Mouse (Mus musculus) small intestine, adult 2 months (tissue): ENCODE measurements at regions not wholly inside any gene's neighbourhood (a gene's known extent, or its start where the extent isn't known, plus 50 kb on each side); places are given as distances from the start of the nearest gene placed in this dataset.
"Not testable (repeated sequence)": the region's sequence is repeated elsewhere in the genome, so short reads cannot be mapped to it uniquely, and the experiment has no call there.

ENCODE experiments used
- H3K27ac ChIP-seq: fragments of 200-500 bp; 2 replicates; pipeline ENCODE4 v1.5.1; 2012; ENCODE audit warnings: low read depth, low read length, control low read depth, inconsistent platforms; ENCODE audit not compliant: insufficient read depth
- H3K27me3 ChIP-seq: fragments of 200-500 bp; 2 replicates; pipeline ENCODE4 v1.6.1; 2012; ENCODE audit warnings: mild to moderate bottlenecking, moderate library complexity, low read length, inconsistent platforms; ENCODE audit not compliant: control insufficient read depth, insufficient read depth
- H3K36me3 ChIP-seq: fragments of 200-500 bp; 2 replicates; pipeline ENCODE4 v1.6.1; 2012; ENCODE audit warnings: mild to moderate bottlenecking, low read length, control low read depth, inconsistent platforms; ENCODE audit not compliant: control insufficient read depth, insufficient read depth
- H3K4me1 ChIP-seq: fragments of 200-500 bp; 2 replicates; pipeline ENCODE4 v1.6.1; 2012; ENCODE audit warnings: low read length, inconsistent platforms, mixed read lengths; ENCODE audit not compliant: control insufficient read depth, insufficient read depth, insufficient read length
- H3K4me3 ChIP-seq: fragments of 200-500 bp; 2 replicates; pipeline ENCODE4 v1.5.1; 2012; ENCODE audit warnings: low read depth, mild to moderate bottlenecking, control low read depth, inconsistent platforms, low read length, moderate library complexity
- CTCF ChIP-seq: fragments of 200-500 bp; IDR thresholded peaks from 2 replicates; pipeline ENCODE4 v1.5.1; 2012; ENCODE audit warnings: low read depth, mild to moderate bottlenecking, control low read depth, inconsistent platforms, low read length, moderate library complexity, mixed read lengths; ENCODE audit not compliant: insufficient replicate concordance, insufficient read length; ENCODE audit errors: extremely low read depth
- POLR2A ChIP-seq: fragments of 200-500 bp; IDR thresholded peaks from 2 replicates; pipeline ENCODE4 v1.6.1; 2012; ENCODE audit warnings: low read depth, mild to moderate bottlenecking, control low read depth, inconsistent platforms, low read length, moderate library complexity
- WGBS: fragments of 180-500 bp; shearing (Covaris S2); methylation state at CpG from one replicate; pipeline ENCODE4 v1.1.7; 2018; 5-methylcytosine and 5-hydroxymethylcytosine counted together

GRCm38 (mm10) chr15:32034091-32034490 lies 143.0 kb upstream of the Tas2r119 start:
- Histone ChIP-seq H3K4me3 (no peak overlapping the region), H3K27me3 (no peaks in the 10 kb centered on the region), H3K36me3 (no peaks in the 10 kb centered on the region), H3K4me1 (no peaks in the 10 kb centered on the region), H3K27ac (no peak overlapping the region)
- TF ChIP-seq CTCF: no peak
- TF ChIP-seq POLR2A: no peak
- WGBS: 85% methylated on average over 1 of the region's 1 CpGs

- TF ChIP-seq CTCF (no peak), POLR2A (no peak)
- Histone ChIP-seq H3K27ac (no peak overlapping the region), H3K27me3 (no peaks in the 10 kb centered on the region), H3K4me1 (no peaks in the 10 kb centered on the region), H3K36me3 (no peaks in the 10 kb centered on the region), H3K4me3 (no peak overlapping the region)
- 49% methylated on average over 7 of the region's 7 CpGs for WGBS
Measured at GRCm38 (mm10) chr15:32034790-32035189, 142.3 kb upstream of the Tas2r119 start.

GRCm38 (mm10) chr15:32041764-32042163 lies 135.3 kb upstream of the Tas2r119 start:
- WGBS: 89% methylated on average over 6 of the region's 6 CpGs
- H3K27me3 ChIP-seq: no peaks in the 10 kb centered on the region
- H3K4me3 ChIP-seq: no peak overlapping the region
- TF ChIP-seq CTCF (no peak), POLR2A (no peak)
- no peaks in the 10 kb centered on the region for H3K36me3 ChIP-seq
- no peak overlapping the region for H3K27ac ChIP-seq
- H3K4me1 ChIP-seq: no peaks in the 10 kb centered on the region

- no peak overlapping the region for H3K27ac ChIP-seq
- no peaks in the 10 kb centered on the region for H3K27me3 ChIP-seq
- H3K4me1 ChIP-seq: no peaks in the 10 kb centered on the region
- no peaks in the 10 kb centered on the region for H3K36me3 ChIP-seq
- H3K4me3 ChIP-seq: no peak overlapping the region
- no peak for TF ChIP-seq POLR2A
- no peak for TF ChIP-seq CTCF
- WGBS: 54% methylated on average over 4 of the region's 4 CpGs
Measured at GRCm38 (mm10) chr15:32042173-32042572, 134.9 kb upstream of the Tas2r119 start.

- no peaks in the 10 kb centered on the region for H3K4me1 ChIP-seq
- TF ChIP-seq POLR2A (no peak), CTCF (no peak)
- no peaks in the 10 kb centered on the region for H3K36me3 ChIP-seq
- H3K27me3 ChIP-seq: no peaks in the 10 kb centered on the region
- H3K27ac ChIP-seq: no peak overlapping the region
- H3K4me3 ChIP-seq: no peak overlapping the region
- 48% methylated on average over 1 of the region's 1 CpGs for WGBS
Measured at GRCm38 (mm10) chr15:32042589-32042988, 134.5 kb upstream of the Tas2r119 start.

GRCm38 (mm10) chr15:32043207-32043606 lies 133.9 kb upstream of the Tas2r119 start:
- Histone ChIP-seq H3K4me3 (no peak overlapping the region), H3K27ac (no peak overlapping the region; the same call in 1 of the 2 replicates), H3K27me3 (no peaks in the 10 kb centered on the region), H3K36me3 (no peaks in the 10 kb centered on the region), H3K4me1 (no peaks in the 10 kb centered on the region)
- TF ChIP-seq POLR2A: no peak
- TF ChIP-seq CTCF: no peak

GRCm38 (mm10) chr15:32043670-32044069 lies 133.4 kb upstream of the Tas2r119 start:
- WGBS: 98% methylated on average over 1 of the region's 1 CpGs

GRCm38 (mm10) chr15:32048836-32049235 lies 128.3 kb upstream of the Tas2r119 start:
- H3K36me3 ChIP-seq: no peaks in the 10 kb centered on the region
- TF ChIP-seq POLR2A: no peak
- no peaks in the 10 kb centered on the region for H3K4me1 ChIP-seq
- H3K4me3 ChIP-seq: no peak overlapping the region
- 71% methylated on average over 5 of the region's 5 CpGs for WGBS
- H3K27me3 ChIP-seq: no peaks in the 10 kb centered on the region
- H3K27ac ChIP-seq: no peak overlapping the region

More at GRCm38 (mm10) chr15:32043670-32044069, 133.4 kb upstream of the Tas2r119 start:
- not testable (repeated sequence) for H3K4me1 ChIP-seq, H3K36me3 ChIP-seq, H3K27ac ChIP-seq, H3K27me3 ChIP-seq, H3K4me3 ChIP-seq
